Mouse (Mus musculus) ES-E14 (cell line): Measurements from ENCODE around the gene Myd88.

Experiments
- CHD2 ChIP-seq: IDR thresholded peaks from 2 replicates; pipeline ENCODE4 v1.6.1; 2014; ENCODE audit warnings: mild to moderate bottlenecking, low read depth, low read length, inconsistent platforms
- ZC3H11A ChIP-seq: IDR thresholded peaks from 2 replicates; pipeline ENCODE4 v1.6.1; 2012; ENCODE audit warnings: low read depth, mild to moderate bottlenecking, inconsistent platforms, low read length, borderline replicate concordance
- ZNF384 ChIP-seq: IDR thresholded peaks from 2 replicates; pipeline ENCODE4 v1.6.1; 2012; ENCODE audit warnings: low read depth, low read length, inconsistent platforms

GRCm38 (mm10) chr9:119337842-119338241, 3.4 kb downstream of the Myd88 start:
- TF ChIP-seq ZC3H11A (no peak), CHD2 (no peak), ZNF384 (no peak)
